Mouse (Mus musculus): ENCODE measurements at regions not wholly inside any gene's neighbourhood (a gene's known extent, or its start where the extent isn't known, plus 50 kb on each side); places are given as distances from the start of the nearest gene placed in this dataset.

DNA sequence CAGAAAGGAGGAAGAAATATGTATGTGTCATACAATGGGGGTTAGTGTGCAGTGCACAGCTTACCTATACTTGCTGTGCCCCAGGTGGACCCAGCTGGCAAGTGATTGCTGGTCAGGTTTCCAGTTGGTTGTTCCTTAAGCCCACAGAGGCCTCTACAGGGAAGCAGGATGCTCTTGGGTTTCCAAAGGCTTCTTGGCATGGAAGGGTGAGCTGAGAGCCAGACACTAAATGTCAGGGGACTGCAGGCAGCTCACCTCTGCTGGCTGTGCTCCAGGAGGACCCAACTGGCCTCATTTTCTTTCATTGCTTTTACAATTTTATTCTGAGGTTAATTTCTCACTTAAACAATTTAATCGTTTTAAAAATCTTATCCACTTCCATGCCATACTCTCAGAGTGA lies 108.1 kb downstream of the Gm10184 start:
- DNase-seq (ENCODE audit: low read depth): no peak

DNA sequence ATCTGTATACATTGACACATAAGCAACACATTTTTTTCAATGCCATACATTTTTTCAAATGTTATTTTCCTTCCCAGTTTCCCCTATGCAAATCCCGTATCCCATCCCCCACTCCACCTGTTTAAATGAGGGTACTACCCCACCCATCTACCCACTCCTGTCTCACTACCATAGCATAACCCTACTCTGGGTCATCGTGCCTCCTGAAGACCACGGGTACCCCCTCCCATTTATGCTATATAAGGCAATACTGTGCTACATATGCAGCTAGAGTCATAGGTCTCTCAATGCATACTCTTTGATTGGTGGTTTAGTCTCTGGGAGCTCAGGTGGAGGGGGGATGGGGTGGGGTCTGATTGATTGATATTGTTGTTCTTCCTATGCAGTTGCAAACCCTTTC lies 132.7 kb downstream of the Gm10184 start:
- no peak for DNase-seq (ENCODE audit: low read depth)

DNA sequence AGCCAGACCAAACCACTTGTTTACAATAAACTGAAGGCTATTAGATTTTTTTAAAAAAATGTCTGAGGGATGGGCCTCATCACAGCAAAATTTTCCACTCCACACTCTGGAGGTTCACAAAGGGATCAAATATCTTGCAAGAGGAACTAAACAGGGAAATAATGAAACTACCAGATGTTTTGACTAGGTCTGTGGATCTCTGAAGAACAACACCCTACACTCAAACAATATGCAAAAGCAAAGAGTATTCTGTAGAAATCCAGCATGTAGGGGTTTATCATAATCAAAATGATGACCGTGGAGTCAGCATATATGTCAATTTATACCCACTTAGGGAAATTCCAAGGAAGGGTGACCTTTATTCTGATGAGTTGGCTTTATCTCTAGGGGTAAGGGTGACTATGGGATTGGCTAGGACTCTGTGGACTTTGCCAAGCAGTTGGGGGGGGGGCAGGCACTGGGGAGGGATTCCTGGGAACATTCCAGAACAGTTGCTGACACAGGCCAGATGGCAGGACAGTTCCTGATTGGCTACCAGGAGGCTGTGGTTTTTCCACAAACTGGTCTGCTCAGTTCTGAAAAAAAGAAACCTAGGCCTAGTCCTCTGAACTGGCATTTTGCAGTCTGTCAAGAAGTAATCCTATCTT lies 143.9 kb downstream of the Gm10184 start:
- DNase-seq (ENCODE audit: low read depth): no peak

DNA sequence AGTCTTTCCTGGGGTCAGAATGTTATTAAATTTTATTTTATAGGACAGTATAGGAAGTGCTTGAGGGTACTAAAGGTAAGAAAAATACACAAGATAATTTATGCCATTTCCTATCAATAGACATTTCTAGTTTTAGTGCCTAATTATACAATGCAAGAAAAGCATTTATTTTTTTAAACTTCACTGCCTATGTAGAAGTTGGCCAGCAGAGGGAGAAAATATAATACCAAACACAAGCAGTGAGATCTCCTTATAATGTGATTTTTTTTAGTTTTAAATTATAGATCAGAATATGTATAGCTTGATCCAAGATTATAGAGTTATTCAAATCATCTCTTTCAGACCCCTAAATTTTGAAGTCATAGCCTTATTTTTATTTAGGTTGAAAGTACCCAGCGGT lies 172.8 kb downstream of the Gm10184 start:
- DNase-seq (ENCODE audit: low read depth): peak; percentile 13

DNA sequence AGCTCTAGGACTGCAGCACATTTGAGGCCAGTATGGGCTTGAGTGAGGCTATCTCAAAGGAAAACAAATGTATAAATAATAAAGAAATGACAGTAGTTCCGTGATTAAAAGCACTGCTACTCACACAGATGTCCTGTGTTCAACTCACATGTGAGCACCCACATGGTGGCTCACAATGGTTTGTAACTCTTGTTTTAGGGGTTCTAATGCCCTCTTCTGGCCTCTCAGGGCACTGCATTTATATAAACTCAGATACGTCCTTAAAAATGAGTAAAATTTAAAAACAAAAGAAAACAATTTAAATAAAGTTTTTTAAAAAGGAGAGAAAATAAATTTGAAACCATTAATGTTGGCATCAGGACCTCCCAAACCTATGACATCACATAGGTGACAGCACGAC lies 184.7 kb downstream of the Gm10184 start:
- no peak for DNase-seq (ENCODE audit: low read depth)

DNA sequence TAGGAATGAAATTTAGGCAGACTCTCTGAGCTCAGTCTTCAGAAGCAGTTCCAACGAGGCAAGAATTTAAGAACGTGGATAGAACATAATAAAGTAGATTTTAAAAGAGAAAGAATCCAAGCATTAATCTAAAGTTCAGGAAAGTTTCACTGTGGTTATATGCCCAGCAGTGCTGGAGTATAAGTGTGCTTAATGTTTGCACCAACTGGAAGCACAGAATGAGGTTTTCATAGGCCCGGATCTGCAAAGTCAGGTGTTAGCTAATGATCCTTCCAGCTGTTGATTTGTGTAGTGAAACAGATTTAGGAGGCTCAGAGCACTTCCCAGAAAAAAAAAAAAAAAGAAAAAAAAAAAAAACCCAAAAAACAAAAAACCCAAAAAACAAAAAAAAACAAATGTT lies 228.5 kb downstream of the Gm10184 start:
- DNase-seq (ENCODE audit: low read depth): no peak

DNA sequence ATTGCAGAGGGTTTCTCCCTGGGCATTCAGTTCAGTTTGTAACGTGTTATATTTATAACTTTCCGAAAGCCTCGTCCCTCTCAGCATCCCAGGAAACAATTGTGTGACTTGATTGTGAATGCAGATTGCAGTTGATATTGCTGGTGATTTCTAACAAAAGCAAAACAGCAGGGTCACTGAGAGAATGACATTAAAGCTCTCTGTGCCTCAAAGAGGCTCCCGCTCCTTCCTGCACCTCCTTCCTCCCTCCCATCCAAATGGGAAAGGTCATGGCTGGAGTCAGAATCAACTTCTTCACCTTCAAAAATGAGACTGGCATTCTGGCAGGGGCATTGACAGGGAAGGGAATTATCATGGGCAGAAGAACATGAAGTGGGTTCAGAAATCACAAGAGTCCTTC lies 251.9 kb downstream of the Gm10184 start:
- DNase-seq (ENCODE audit: low read depth): no peak

DNA sequence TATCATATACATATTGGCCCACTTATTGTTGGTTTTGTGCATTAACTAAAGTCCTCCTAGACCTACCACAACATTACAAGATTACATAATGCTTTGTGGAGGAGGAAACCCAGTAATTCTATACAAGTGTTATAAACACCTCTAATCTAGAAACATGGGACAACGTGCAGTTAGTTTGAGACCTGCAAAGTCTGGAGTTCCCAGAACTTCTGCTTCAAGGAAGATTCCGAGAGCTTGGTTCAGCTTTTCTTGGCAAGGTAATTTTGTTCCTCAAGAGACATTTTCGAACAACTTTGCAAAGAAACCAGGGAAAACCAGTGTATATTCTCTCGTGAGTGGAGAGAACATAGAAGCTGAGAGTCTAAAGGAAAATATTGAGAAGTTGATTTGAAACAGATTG lies 254.0 kb downstream of the Gm10184 start:
- no peak for DNase-seq (ENCODE audit: low read depth)

DNA sequence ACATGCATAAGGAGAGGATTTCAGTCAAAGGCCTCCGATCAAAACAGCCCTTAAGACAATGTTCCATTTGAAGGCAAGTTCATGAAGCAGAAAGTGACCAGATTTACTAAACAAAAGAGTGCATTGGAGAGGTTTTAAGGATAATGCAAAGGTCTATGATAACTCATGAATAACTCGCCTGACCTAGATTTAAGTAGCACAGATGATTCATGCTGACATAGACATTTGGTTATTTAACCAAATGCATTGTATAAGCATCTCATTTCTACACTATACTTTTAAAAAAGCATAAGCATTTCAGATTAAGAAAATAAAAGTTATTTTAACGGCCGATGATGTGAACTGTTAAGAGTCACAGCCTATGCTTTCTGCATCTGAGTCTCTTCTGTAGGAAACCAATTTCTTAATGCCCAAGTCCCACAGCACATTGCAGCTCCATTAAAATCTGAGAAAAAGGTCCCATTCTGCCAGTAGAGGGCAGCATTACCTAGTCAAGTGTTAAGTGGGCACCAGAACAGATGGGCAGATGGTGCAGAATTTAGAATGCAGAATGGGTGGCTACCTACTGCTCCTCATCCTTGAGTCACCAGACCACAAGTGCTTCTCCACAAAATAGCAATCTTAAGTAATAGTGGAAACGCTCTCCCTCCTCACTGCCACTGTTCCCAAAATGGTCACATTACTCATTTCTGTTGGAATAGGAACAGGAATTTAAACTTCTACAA lies 256.0 kb downstream of the Gm10184 start:
- peak; percentile 84 for DNase-seq (ENCODE audit: low read depth)

DNA sequence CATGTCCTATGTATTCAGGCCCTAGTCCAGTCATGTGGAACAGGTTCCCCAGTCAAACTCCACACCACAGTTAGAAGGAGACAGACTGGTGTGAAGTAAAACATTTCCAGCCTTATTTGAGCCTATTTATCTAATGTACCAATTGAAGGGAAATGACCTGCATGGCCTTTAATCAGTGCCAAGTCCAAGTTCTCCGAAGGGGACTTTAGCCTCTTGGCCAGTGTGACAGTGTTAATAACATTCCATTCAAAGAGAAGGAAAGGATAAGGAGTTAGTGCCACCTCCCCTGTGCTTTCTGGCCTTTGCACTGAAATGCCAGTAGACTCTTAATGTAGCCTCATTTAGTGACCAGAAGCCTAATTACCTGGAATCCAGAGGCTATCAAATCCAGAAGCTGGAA lies 264.2 kb downstream of the Gm10184 start:
- no peak for DNase-seq (ENCODE audit: low read depth)
